Mouse (Mus musculus) heart, postnatal 0 days (tissue): Measurements from ENCODE around the gene Serpina1f. TPM values are rescaled to one million over a fixed set of nuclear protein-coding genes. Genes with fewer than 3 reads are reported as not detected.
"Not testable (repeated sequence)": the region's sequence is repeated elsewhere in the genome, so short reads cannot be mapped to it uniquely, and the experiment has no call there.

Experiments
- ATAC-seq: fragments of 200-750 bp; cut with Nextera tagmentation; 2 replicates; pipeline ENCODE4 v1.8.0; 2017; ENCODE audit warnings: low read depth, moderate number of reproducible peaks, moderate library complexity; ENCODE audit not compliant: insufficient read depth
- DNase-seq: peaks from one replicate; pipeline ENCODE4 v3.0.0-alpha.2; 2016; ENCODE audit warnings: low spot score
- H3K27ac ChIP-seq: fragments of 300-500 bp; sonication (generic); 2 replicates; pipeline ENCODE4 v1.5.1; 2014; ENCODE audit warnings: low read depth, mild to moderate bottlenecking
- H3K27me3 ChIP-seq: fragments of 300-500 bp; sonication (generic); 2 replicates; pipeline ENCODE4 v1.6.1; 2014; ENCODE audit warnings: low read length, mixed read lengths; ENCODE audit not compliant: control insufficient read depth, insufficient read depth
- H3K36me3 ChIP-seq: fragments of 300-500 bp; sonication (generic); replicated peaks from 2 replicates; pipeline ENCODE4 v1.6.1; 2014; ENCODE audit warnings: low read length, mixed read lengths; ENCODE audit not compliant: control insufficient read depth, insufficient read depth
- H3K4me1 ChIP-seq: fragments of 300-500 bp; sonication (generic); 2 replicates; pipeline ENCODE4 v1.6.1; 2014; ENCODE audit warnings: antibody characterized with exemption; ENCODE audit not compliant: control insufficient read depth, insufficient read depth
- H3K4me2 ChIP-seq: fragments of 300-500 bp; sonication (generic); 2 replicates; pipeline ENCODE4 v1.6.1; 2014; ENCODE audit warnings: low read depth, mild to moderate bottlenecking, low read length, moderate library complexity
- H3K4me3 ChIP-seq: fragments of 300-500 bp; sonication (generic); 2 replicates; pipeline ENCODE4 v1.5.1; 2014; ENCODE audit warnings: low read depth, low read length
- H3K9ac ChIP-seq: fragments of 300-500 bp; sonication (generic); replicated peaks from 2 replicates; pipeline ENCODE4 v1.6.1; 2014; ENCODE audit warnings: low read depth, low read length, mixed read lengths
- H3K9me3 ChIP-seq: fragments of 300-500 bp; sonication (generic); replicated peaks from 2 replicates; pipeline ENCODE4 v1.6.1; 2016; ENCODE audit warnings: low read length; ENCODE audit not compliant: control insufficient read depth
- CTCF ChIP-seq: IDR thresholded peaks from 2 replicates; pipeline ENCODE4 v1.5.1; 2016; ENCODE audit warnings: antibody characterized with exemption, control low read depth, low read depth
- EP300 ChIP-seq: IDR thresholded peaks from 2 replicates; pipeline ENCODE4 v1.6.1; 2016; ENCODE audit warnings: antibody characterized with exemption, low read depth
- WGBS: fragments of 180-500 bp; shearing (Covaris S2); extraction: QIAGEN DNeasy Blood & Tissue Kit; methylation state at CpG from one replicate; pipeline ENCODE4 v1.1.7; 2014; 5-methylcytosine and 5-hydroxymethylcytosine counted together
- polyA plus RNA-seq: library from polyadenylated mRNA; unstranded; fragments of >200 nt; fragmentation: Nextera tagmentation; extraction: Ambion mirVana; gene quantifications from 2 replicates; pipeline ENCODE4 v1.2.1, GENCODE M21; 2015
- total RNA-seq: library from RNA; depleted of rRNA; stranded (reverse); fragments of >200 nt; gene quantifications from 2 replicates; pipeline ENCODE4 v1.2.3, GENCODE M21; 2014; ENCODE audit warnings: low replicate concordance

Gene Serpina1f
- total and polyA plus RNA-seq, 2 experiments from 2014 or later, result not detected

DNA sequence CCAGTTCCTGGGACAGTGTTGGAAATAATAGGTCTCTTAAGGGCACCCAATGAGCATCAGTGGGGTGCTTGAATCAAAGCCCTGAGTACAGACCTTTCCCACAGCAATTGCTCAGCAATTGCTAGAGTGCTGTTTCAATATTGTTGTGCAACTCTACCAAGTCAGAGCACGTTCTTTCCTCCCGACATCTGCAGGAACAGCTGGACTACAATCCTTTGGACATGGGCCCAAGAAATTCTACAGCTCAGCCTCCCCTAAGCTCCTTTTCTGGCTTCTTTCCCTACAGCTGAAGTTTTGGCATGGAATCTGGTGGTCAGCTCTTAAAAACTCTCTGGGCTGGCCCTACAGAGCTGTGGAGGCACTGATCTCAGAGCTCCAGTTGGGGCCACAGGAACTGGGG, 22.1 kb downstream of the Serpina1f start:
- H3K36me3 ChIP-seq, result no peaks in the 10 kb centered on the region
- no peak for TF ChIP-seq EP300
- no peak for TF ChIP-seq CTCF
- ATAC-seq (no peak), DNase-seq (peak; percentile 25)
- no peaks in the 10 kb centered on the region for H3K4me1 ChIP-seq
- H3K4me3 ChIP-seq, result no peak overlapping the region
- H3K4me2 ChIP-seq, result no peak overlapping the region
- H3K27me3 ChIP-seq, result no peaks in the 10 kb centered on the region
- H3K9me3 ChIP-seq, result no peaks in the 10 kb centered on the region
- H3K27ac ChIP-seq, result no peak overlapping the region
- H3K9ac ChIP-seq, result no peak overlapping the region
- 68% methylated on average over 2 of the region's 2 CpGs for WGBS

GRCm38 (mm10) chr12:103671483-103671882, 23.8 kb downstream of the Serpina1f start:
- 56% methylated on average over 3 of the region's 3 CpGs for WGBS

GRCm38 (mm10) chr12:103670964-103671363, 24.4 kb downstream of the Serpina1f start:
- no peak for TF ChIP-seq CTCF
- no peak for TF ChIP-seq EP300
- ATAC-seq (no peak), DNase-seq (no peak)
- Histone ChIP-seq H3K27ac (no peak overlapping the region), H3K9me3 (no peaks in the 10 kb centered on the region), H3K9ac (no peak overlapping the region), H3K4me3 (no peak overlapping the region), H3K4me1 (no peaks in the 10 kb centered on the region), H3K27me3 (no peaks in the 10 kb centered on the region), H3K4me2 (no peak overlapping the region), H3K36me3 (no peaks in the 10 kb centered on the region)
- WGBS, result 31% methylated on average over 2 of the region's 2 CpGs

More at GRCm38 (mm10) chr12:103671483-103671882, 23.8 kb downstream of the Serpina1f start:
- no peaks in the 10 kb centered on the region for H3K4me1 ChIP-seq
- H3K36me3 ChIP-seq, result no peaks in the 10 kb centered on the region
- no peak for TF ChIP-seq EP300
- no peak for TF ChIP-seq CTCF
- H3K27me3 ChIP-seq, result no peaks in the 10 kb centered on the region
- DNase-seq (no peak), ATAC-seq (no peak)
- no peak overlapping the region for H3K27ac ChIP-seq
- no peaks in the 10 kb centered on the region for H3K9me3 ChIP-seq
- H3K4me3 ChIP-seq, result no peak overlapping the region
- no peak overlapping the region for H3K4me2 ChIP-seq
- no peak overlapping the region for H3K9ac ChIP-seq

- no peak overlapping the region for H3K27ac ChIP-seq
- H3K36me3 ChIP-seq, result no peaks in the 10 kb centered on the region
- no peak overlapping the region for H3K4me2 ChIP-seq
- no peaks in the 10 kb centered on the region for H3K4me1 ChIP-seq
- no peak for DNase-seq
- no peak for TF ChIP-seq EP300
- TF ChIP-seq CTCF, result no peak
- H3K9ac ChIP-seq, result no peak overlapping the region
- no peaks in the 10 kb centered on the region for H3K27me3 ChIP-seq
- ATAC-seq, result no peak
- no peak overlapping the region for H3K4me3 ChIP-seq
- no peaks in the 10 kb centered on the region for H3K9me3 ChIP-seq
- WGBS, result 75% methylated on average over 5 of the region's 5 CpGs
These were observed 25.0 kb downstream of the Serpina1f start for GRCm38 (mm10) chr12:103670344-103670743.

- no peak for TF ChIP-seq EP300
- no peak for TF ChIP-seq CTCF
- no peak overlapping the region for H3K4me2 ChIP-seq
- no peaks in the 10 kb centered on the region for H3K4me1 ChIP-seq
- H3K4me3 ChIP-seq, result no peak overlapping the region
- no peaks in the 10 kb centered on the region for H3K9me3 ChIP-seq
- ATAC-seq (no peak), DNase-seq (no peak)
- H3K27me3 ChIP-seq, result no peaks in the 10 kb centered on the region
- no peak overlapping the region for H3K27ac ChIP-seq
- no peak overlapping the region for H3K9ac ChIP-seq
- WGBS, result 77% methylated on average over 3 of the region's 3 CpGs
- H3K36me3 ChIP-seq, result no peaks in the 10 kb centered on the region
These were observed 30.0 kb downstream of the Serpina1f start for GRCm38 (mm10) chr12:103665286-103665685.

DNA sequence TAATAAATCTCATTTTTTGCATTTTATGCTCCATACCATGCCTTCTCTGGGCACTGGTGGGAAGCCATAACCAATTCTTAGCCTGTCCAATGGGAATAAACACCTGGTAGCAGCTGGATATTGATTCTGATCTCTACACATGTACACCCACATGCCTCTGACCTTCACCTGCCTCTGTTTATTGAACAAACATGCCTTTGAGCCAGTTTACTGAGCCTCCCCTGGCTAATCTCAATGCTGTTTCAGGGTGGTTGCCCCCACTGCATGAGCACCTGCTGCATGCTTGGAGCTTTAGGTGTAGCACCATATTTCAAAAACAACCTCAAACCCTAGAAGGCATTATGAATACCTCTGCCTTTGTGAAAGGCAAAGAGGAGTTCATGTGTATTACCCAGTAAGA, 33.3 kb downstream of the Serpina1f start:
- not testable (repeated sequence) for H3K4me2 ChIP-seq, H3K27ac ChIP-seq, H3K9me3 ChIP-seq, H3K9ac ChIP-seq, H3K4me3 ChIP-seq, H3K27me3 ChIP-seq, DNase-seq, ATAC-seq, H3K36me3 ChIP-seq, H3K4me1 ChIP-seq
